Mouse (Mus musculus) heart, embryonic 16.5 days (tissue): ENCODE measurements around the gene Nsd1. TPM values are rescaled to one million over a fixed set of nuclear protein-coding genes. Genes with fewer than 3 reads are reported as not detected.
A peak's percentile ranks its signal among the peaks of the same experiment; 100 is the strongest.

ENCODE experiments used
- ATAC-seq: fragments of 200-750 bp; cut with Nextera tagmentation; replicated peaks from 2 replicates; pipeline ENCODE4 v1.8.0; 2017; ENCODE audit warnings: moderate number of reproducible peaks; ENCODE audit not compliant: insufficient read depth, low FRiP score; ENCODE audit errors: extremely low read depth
- H3K27ac ChIP-seq: fragments of 300-500 bp; sonication (generic); 2 replicates; pipeline ENCODE4 v1.5.1; 2014; ENCODE audit warnings: mild to moderate bottlenecking, low read length, control low read depth, moderate library complexity
- H3K27me3 ChIP-seq: fragments of 300-500 bp; sonication (generic); 2 replicates; pipeline ENCODE4 v1.6.1; 2014; ENCODE audit warnings: low read length, mixed read lengths; ENCODE audit not compliant: control insufficient read depth, insufficient read depth
- H3K36me3 ChIP-seq: fragments of 300-500 bp; sonication (generic); 2 replicates; pipeline ENCODE4 v1.6.1; 2014; ENCODE audit not compliant: control insufficient read depth, insufficient read depth
- H3K4me1 ChIP-seq: fragments of 300-500 bp; sonication (generic); 2 replicates; pipeline ENCODE4 v1.6.1; 2014; ENCODE audit warnings: low read length, mixed read lengths; ENCODE audit not compliant: control insufficient read depth, insufficient read depth
- H3K4me2 ChIP-seq: fragments of 300-500 bp; sonication (generic); 2 replicates; pipeline ENCODE4 v1.6.1; 2014; ENCODE audit warnings: low read depth, mild to moderate bottlenecking, control low read depth, low read length
- H3K4me3 ChIP-seq: fragments of 300-500 bp; sonication (generic); 2 replicates; pipeline ENCODE4 v1.5.1; 2014; ENCODE audit warnings: mild to moderate bottlenecking, control low read depth, low read length
- H3K9ac ChIP-seq: fragments of 300-500 bp; sonication (generic); 2 replicates; pipeline ENCODE4 v1.6.1; 2014; ENCODE audit warnings: low read length, control low read depth
- H3K9me3 ChIP-seq: fragments of 300-500 bp; sonication (generic); replicated peaks from 2 replicates; pipeline ENCODE4 v1.6.1; 2016; ENCODE audit warnings: low read length; ENCODE audit not compliant: control insufficient read depth
- WGBS: fragments of 180-500 bp; shearing (Covaris S2); extraction: QIAGEN DNeasy Blood & Tissue Kit; methylation state at CpG from one replicate; pipeline ENCODE4 v1.1.7; 2014; 5-methylcytosine and 5-hydroxymethylcytosine counted together
- polyA plus RNA-seq: library from polyadenylated mRNA; unstranded; fragments of >200 nt; fragmentation: Nextera tagmentation; extraction: Ambion mirVana; gene quantifications from 2 replicates; pipeline ENCODE4 v1.2.1, GENCODE M21; 2015

Gene Nsd1
- polyA plus RNA-seq: 38.1 and 40.5 TPM in 2 replicates

DNA sequence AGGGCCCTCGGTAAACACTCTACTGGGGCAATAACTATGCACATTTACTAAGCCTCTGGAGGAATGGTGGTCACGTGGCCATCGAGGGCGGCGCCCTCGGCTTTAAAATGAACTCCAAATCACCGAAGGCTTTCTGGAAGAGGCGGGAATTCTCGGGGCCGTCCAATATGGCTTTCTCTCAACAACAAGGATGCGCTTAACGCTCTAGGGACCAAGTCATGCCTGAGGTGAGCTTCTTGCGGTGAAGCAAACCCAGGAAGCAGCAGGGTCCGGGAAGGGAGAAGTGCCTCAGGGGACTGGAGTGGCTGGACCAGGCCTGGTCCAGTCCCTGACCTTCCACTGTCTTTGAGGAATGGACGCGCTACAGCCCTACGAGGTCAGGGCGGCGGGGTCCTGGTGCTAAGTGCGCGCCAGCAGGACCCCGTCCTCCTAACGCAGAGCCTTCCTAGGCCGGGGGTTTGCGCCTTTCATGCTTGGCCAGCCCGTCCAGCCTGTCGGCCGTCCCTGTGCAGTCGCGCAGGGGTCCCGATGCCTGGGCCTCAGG is at the start of gene Nsd1:
TSS of gene Nsd1 (plus strand) at position 134 of the 544 bp plus-strand sequence.
- Histone ChIP-seq H3K27ac (peak within 1 kb of the TSS; percentile 98), H3K4me2 (peak within 1 kb of the TSS; percentile 80), H3K27me3 (no peaks in the 10 kb centered on the region), H3K4me3 (peak within 1 kb of the TSS; percentile 82), H3K4me1 (peaks cover 24% of the 10 kb centered on the region), H3K36me3 (peaks cover 7% of the 10 kb centered on the region), H3K9me3 (no peaks in the 10 kb centered on the region), H3K9ac (peak within 1 kb of the TSS; percentile 99)
- 33% methylated on average over 31 of the region's 31 CpGs for WGBS
- ATAC-seq: no peak

DNA sequence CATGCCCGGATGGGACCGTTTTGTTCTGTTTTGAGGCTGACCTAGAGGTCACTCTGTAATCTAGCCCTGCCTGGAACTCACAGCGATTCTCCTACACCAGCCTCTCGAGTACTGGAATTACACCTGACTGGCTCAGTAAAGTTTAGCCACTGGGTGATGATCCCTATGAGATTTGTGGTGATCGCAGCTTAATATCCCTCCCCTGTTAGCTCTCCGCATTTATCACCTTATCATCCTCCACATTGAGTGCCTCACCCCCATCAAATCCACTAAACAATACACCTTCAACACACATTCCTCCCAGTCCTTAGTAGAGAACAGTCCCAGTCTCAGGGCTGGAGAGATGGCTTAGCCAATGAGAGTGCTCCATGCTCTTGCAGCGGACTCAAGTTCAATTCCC is 47.2 kb upstream of the Nsd1 start:
- Histone ChIP-seq H3K27me3 (no peaks in the 10 kb centered on the region), H3K27ac (no peak overlapping the region), H3K9me3 (no peaks in the 10 kb centered on the region), H3K4me2 (no peak overlapping the region), H3K4me3 (no peak overlapping the region), H3K9ac (no peak overlapping the region), H3K36me3 (no peaks in the 10 kb centered on the region), H3K4me1 (no peaks in the 10 kb centered on the region)
- 52% methylated on average over 7 of the region's 7 CpGs for WGBS
- no peak for ATAC-seq

DNA sequence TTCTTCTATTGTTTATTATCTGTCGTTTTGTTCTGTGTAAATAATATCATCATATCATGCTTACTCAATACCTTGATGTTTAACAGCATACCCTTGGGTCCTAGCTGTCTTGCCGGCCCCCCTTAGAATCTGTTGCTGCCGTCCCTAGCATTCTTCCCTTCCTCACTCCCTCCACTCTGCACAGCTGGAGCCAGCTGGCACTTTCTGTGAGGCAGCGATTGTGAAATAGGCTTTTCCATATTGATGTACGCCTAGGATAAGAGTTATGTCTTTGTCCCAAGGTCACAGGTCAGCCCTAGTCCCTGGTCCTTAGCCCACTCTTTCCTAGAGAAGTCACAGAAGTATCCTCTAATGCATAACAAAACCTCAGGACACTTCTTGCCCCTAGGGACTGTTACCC is 46.0 kb upstream of the Nsd1 start:
- Histone ChIP-seq H3K4me2 (no peak overlapping the region), H3K36me3 (no peaks in the 10 kb centered on the region), H3K4me1 (no peaks in the 10 kb centered on the region), H3K4me3 (no peak overlapping the region), H3K27ac (no peak overlapping the region), H3K27me3 (no peaks in the 10 kb centered on the region), H3K9me3 (no peaks in the 10 kb centered on the region), H3K9ac (no peak overlapping the region)
- WGBS: 62% methylated on average over 5 of the region's 5 CpGs
- ATAC-seq: no peak

DNA sequence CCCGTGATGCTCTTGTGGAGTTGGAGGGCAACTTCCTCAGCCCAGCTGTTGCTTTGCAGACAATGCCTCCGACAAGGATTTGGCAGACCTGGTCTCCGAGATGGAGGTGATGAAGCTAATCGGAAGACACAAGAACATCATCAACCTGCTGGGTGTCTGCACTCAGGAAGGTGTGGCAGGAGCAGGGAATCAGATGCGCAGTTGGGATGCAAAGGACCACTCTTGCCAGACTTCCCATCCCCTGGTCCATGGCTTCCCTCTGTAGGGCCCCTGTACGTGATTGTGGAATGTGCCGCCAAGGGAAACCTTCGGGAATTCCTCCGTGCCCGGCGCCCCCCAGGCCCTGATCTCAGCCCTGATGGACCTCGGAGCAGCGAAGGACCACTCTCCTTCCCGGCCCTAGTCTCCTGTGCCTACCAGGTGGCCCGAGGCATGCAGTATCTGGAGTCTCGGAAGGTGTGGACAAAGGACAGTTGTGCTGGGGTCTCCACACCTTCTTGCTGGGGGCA is 43.7 kb upstream of the Nsd1 start:
- 88% methylated on average over 16 of the region's 16 CpGs for WGBS

DNA sequence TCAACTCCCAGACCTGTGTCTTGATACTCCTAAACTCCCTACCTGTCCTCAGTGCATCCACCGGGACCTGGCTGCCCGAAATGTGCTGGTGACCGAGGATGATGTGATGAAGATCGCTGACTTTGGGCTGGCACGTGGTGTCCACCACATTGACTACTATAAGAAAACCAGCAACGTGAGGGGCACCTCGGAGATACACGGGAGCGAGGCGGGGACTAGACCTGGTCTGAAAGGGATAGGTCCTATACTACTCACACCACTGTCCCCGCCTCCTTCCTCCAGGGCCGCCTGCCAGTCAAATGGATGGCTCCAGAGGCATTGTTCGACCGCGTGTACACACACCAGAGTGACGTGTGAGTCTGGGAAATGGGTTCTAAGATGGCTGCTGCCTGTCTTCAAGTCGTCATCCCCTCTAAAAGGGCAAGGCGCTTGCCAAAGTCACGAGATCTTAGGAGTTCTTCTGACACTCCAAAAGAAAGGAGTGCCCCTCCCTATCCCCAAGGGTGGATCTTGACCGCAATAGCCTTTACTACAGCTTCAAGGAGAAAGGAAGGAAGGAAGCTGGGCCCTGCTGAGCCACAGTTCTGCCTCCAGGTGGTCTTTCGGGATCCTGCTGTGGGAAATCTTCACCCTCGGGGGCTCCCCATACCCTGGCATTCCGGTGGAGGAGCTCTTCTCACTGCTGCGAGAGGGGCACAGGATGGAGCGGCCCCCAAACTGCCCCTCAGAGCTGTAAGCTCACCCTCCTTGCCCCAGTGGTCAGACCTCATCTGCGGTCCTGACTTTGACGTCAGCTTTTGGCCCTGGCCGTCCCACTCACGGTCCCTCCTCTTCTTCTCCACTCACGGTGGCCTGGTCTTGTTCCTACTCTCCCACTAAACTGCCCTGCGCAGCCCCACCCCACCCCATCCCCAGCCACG is 42.5 kb upstream of the Nsd1 start:
- WGBS: 84% methylated on average over 32 of the region's 32 CpGs
- Histone ChIP-seq H3K4me2 (no peak overlapping the region), H3K9me3 (no peaks in the 10 kb centered on the region), H3K9ac (no peak overlapping the region), H3K27me3 (no peaks in the 10 kb centered on the region), H3K4me3 (no peak overlapping the region), H3K27ac (no peak overlapping the region), H3K4me1 (peaks cover 7% of the 10 kb centered on the region), H3K36me3 (no peaks in the 10 kb centered on the region)
- ATAC-seq: no peak

More for the DNA sequence above, 43.7 kb upstream of the Nsd1 start:
- no peak for ATAC-seq
- Histone ChIP-seq H3K27me3 (no peaks in the 10 kb centered on the region), H3K4me2 (no peak overlapping the region), H3K9ac (no peak overlapping the region), H3K27ac (no peak overlapping the region), H3K9me3 (no peaks in the 10 kb centered on the region), H3K4me3 (no peak overlapping the region), H3K36me3 (no peaks in the 10 kb centered on the region), H3K4me1 (no peaks in the 10 kb centered on the region)

DNA sequence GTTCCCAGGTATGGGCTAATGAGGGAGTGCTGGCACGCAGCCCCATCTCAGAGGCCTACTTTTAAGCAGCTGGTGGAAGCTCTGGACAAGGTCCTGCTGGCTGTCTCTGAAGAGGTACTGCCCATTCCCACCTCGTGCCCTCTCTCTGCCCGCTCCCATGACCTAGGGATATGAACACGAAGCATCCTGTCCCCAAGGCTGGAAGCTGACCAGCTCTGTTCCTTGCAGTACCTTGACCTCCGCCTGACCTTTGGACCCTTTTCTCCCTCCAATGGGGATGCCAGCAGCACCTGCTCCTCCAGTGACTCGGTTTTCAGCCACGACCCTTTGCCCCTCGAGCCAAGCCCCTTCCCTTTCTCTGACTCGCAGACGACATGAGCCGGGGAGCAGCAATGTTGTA is 41.8 kb upstream of the Nsd1 start:
- Histone ChIP-seq H3K9ac (no peak overlapping the region), H3K4me2 (no peak overlapping the region), H3K9me3 (no peaks in the 10 kb centered on the region), H3K4me1 (peaks cover 11% of the 10 kb centered on the region), H3K27ac (no peak overlapping the region), H3K27me3 (0 out of 2 replicates have a peak, but pooled peaks cover 2% of the 10 kb centered on the region), H3K36me3 (no peaks in the 10 kb centered on the region), H3K4me3 (no peak overlapping the region)
- 84% methylated on average over 11 of the region's 11 CpGs for WGBS
- no peak for ATAC-seq

DNA sequence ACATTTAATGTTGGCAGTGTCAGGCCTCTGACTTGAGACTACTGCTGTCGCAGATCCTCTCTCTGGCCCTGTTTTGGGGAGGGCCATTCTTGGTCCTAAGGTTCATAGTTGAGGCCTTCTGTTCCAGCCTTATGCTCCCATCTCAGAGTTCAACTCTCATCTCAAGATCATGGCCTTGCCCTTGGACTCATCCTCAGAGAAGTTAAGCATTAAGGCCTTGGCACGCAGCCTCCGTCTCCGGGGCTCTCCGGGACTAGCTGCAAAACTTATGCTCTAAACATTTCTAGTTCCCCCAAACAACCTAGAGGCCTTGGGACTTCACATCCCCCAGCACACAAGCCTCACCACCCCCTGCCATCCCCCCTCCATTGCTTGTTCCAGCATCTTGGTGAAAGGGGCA is 41.3 kb upstream of the Nsd1 start:
- Histone ChIP-seq H3K27ac (no peak overlapping the region), H3K9me3 (no peaks in the 10 kb centered on the region), H3K4me3 (no peak overlapping the region), H3K9ac (no peak overlapping the region), H3K27me3 (0 out of 2 replicates have a peak, but pooled peaks cover 2% of the 10 kb centered on the region), H3K4me1 (peaks cover 11% of the 10 kb centered on the region), H3K4me2 (no peak overlapping the region), H3K36me3 (no peaks in the 10 kb centered on the region)
- 88% methylated on average over 5 of the region's 5 CpGs for WGBS
- no peak for ATAC-seq

DNA sequence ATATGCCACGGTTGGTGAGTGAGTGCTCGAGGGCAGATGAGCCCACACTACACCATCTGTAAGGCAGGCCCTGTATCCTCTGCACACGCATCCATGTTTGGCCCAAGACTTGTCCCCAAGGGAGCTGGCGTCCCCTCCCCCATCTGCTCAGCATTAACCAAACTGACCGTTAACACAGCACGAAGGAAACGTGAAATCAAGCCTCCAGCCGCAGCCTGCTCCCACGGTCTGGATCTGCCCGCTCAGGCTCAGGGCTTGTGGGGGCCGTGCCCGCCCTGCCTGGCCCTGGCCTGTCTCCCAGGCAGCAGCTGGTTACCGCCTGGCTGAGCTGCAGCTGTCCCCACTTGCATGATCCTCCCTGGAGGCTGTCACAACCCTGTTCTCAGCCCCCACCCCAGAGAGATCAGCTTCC is 40.6 kb upstream of the Nsd1 start:
- Histone ChIP-seq H3K4me2 (no peak overlapping the region), H3K36me3 (no peaks in the 10 kb centered on the region), H3K4me3 (no peak overlapping the region), H3K27ac (peak overlapping the region; percentile 18; the same call in 1 of the 2 replicates), H3K27me3 (0 out of 2 replicates have a peak, but pooled peaks cover 2% of the 10 kb centered on the region), H3K9me3 (no peaks in the 10 kb centered on the region), H3K4me1 (peaks cover 11% of the 10 kb centered on the region), H3K9ac (no peak overlapping the region)
- WGBS: 69% methylated on average over 13 of the region's 13 CpGs
- ATAC-seq: peak; percentile 11; the same call in 1 of the 2 replicates
